Mouse (Mus musculus): ENCODE results near the gene Prkag1.

GRCm38 (mm10) chr15:98832161-98833058 lies 1.1 kb upstream of the Prkag1 start:
- no peak for TF ChIP-seq CTCF (conservative IDR thresholded peaks at IDR 0.05; ENCODE audit: low read length)
- TF ChIP-seq NANOG (IDR thresholded peaks at IDR 0.05; ENCODE audit: borderline replicate concordance, low read length): no peak
- TF ChIP-seq POU5F1 (IDR thresholded peaks at IDR 0.05; ENCODE audit: borderline replicate concordance, low read length): no peak

Data from E14TG2a.4 (cell line).